Mouse (Mus musculus): Measurements from ENCODE around the gene Evi5l. TPM values are rescaled to one million over a fixed set of nuclear protein-coding genes. Genes with fewer than 3 reads are reported as not detected.

The Evi5l gene
- total RNA-seq, 1 experiment from 2014 or later, result 3.0 TPM

DNA sequence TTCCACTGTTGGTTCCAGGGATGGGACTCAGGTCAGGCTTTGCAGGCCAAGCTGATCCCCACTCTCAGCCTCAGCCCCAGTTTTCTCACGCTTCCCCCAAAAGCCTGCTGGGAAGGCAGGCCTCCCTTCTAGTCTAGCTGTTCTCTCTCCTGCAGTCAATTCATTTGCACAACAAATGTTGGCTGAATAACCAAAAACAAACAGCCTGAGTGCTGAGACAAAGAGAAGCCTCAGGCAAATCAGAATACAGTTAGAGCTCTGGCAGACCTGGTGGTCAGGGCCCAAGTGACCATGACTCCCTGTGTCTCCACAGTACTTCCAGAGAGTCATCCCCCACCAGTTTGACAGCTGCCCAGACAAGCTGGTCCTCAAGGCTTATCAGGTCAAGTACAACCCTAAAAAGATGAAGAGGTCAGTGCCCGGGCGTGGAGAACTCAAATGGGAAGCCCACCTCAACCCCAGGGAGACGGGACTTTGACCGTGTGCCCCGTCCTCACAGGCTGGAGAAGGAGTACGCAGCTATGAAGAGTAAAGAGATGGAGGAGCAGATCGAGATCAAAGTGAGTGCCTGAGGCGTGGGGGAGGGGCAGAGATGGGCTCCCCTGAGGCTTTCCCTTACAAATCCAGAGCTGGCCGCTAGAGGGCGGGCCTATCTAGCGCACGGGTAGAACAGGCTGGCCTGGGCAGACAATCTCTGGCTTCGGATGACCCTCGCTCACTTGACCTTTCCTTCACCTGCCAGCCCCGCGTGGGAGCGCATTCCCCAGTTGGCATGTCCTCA lies 26.6 kb downstream of the Evi5l start:
- ATAC-seq (replicated peaks; ENCODE audit: insufficient number of reproducible peaks, low FRiP score, low TSS enrichment, poor library complexity, severe bottlenecking), result peak; percentile 79

DNA sequence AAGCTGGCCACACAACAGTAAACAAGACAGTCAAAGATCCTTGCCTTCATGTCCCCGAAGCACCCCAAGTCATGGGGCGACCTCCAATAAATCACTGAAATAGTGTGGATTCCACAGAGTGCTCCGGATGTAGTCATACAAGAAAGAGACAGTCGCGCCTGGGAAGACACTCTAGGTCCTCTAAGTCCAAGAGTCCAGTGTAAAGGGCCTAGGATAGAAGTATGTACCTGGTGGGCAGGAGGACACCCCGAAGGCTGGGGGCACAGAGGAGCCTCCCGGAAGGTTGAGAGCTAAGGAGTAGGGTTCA lies 27.2 kb downstream of the Evi5l start:
- ATAC-seq (replicated peaks; ENCODE audit: insufficient number of reproducible peaks, low FRiP score, low TSS enrichment, poor library complexity, severe bottlenecking), result no peak

DNA sequence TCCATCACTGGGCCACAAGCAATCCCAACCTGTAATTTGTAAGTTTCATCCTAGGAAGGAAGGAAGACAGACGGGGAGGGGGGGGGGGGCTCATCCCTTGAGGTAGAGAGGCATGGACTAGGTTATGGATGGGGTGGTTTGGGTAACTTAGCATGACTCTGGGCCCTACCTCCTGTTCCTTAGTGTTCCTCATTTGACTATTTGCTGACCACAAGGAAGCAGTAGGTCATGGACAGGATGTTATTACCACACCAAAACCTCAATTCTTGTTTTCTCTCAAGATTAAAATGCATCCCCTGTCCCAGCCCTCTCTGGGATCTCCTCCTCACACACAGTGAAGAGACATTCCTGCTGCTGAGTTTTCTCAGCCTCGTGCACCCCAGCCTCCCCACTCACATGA lies 35.0 kb downstream of the Evi5l start:
- ATAC-seq (replicated peaks; ENCODE audit: insufficient number of reproducible peaks, low FRiP score, low TSS enrichment, poor library complexity, severe bottlenecking), result no peak; the same call in 1 of the 2 replicates

DNA sequence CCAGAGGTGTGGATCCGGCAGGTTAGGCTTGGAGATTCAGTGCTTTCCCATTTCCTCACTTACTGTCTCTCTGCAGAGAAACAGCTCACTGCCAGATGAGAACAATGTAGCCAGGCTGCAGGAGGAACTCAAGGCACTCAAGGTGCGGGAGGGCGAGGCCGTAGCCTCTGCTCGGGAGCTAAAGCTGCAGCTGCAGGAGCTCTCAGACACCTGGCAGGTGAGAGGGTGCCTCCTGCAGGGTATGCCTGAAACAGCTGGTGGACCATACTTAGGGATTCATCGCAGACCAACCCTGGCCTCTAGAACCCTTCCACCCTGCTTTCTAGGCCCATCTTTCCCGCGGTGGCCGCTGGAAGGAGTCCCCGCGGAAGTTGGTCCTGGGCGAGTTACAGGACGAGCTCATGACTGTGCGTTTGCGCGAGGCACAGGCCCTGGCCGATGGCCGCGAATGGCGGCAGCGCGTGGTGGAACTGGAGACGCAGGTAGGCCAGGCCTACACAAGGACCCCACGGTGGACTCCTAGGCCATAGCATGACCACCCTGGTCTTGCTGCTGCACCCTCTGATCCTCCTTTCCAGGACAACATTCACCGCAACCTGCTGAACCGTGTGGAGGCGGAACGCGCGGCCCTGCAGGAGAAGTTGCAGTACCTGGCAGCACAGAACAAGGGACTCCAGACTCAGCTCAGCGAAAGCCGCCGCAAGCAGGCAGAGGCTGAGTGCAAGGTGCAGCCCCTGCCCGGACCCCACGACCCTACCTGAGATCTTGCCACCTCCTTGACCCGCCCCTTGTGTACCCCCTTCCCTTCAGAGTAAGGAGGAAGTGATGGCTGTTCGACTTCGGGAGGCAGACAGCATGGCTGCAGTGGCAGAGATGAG lies 39.1 kb downstream of the Evi5l start:
- ATAC-seq (replicated peaks; ENCODE audit: insufficient number of reproducible peaks, low FRiP score, low TSS enrichment, poor library complexity, severe bottlenecking), result no peak

DNA sequence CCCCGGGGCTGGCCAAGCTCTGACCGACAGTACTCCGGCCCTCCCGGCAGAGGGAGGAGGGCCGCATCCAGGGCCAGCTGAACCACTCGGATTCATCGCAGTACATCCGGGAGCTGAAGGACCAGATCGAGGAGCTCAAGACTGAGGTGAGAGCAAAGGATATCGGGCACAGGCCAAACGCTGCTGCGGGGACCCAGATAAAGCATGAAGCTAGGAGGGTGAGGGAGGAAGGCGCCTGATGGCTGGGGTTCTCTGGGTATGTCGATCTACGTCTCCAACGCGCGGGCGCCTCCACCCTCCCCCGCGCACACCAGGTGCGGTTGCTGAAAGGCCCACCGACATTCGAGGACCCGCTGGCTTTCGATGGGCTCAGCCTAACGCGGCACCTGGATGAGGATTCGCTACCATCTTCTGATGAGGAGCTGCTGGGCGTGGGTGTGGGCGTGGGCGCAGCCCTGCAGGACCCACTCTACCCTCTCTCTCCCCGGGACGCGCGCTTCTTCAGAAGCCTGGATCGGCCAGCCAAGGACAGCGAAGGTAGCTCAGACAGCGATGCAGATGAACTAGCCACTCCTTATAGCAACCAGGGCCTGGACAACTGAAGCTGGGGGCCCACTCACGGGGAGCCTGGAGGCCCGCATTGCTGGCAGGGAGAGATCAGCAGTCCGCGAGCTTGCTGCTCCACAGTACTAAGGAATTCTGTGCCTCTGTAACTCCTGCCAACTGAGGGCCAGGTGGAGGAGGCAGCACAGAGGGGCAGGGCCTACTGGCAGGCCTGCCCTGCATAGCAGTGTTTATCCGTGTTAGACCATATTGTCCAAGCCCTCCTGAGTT lies 40.0 kb downstream of the Evi5l start:
- ATAC-seq (replicated peaks; ENCODE audit: insufficient number of reproducible peaks, low FRiP score, low TSS enrichment, poor library complexity, severe bottlenecking), result no peak

DNA sequence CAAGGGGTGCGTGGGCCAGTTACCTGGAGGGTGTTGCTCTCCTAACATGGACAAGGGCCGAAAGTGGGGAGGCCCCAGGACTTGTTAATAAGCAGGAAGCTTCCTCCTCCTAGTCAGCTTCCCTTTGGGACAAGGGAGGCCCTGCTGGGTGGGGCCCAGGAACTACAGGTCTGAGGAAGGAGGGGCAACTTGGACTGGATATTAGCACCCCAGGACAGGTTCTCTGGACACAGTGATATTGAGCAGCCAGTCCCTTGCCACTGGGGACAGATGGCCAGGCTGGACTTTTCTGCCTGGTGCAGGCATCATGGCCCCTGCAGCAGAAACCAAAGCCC lies 40.6 kb downstream of the Evi5l start:
- ATAC-seq (replicated peaks; ENCODE audit: insufficient number of reproducible peaks, low FRiP score, low TSS enrichment, poor library complexity, severe bottlenecking), result no peak

DNA sequence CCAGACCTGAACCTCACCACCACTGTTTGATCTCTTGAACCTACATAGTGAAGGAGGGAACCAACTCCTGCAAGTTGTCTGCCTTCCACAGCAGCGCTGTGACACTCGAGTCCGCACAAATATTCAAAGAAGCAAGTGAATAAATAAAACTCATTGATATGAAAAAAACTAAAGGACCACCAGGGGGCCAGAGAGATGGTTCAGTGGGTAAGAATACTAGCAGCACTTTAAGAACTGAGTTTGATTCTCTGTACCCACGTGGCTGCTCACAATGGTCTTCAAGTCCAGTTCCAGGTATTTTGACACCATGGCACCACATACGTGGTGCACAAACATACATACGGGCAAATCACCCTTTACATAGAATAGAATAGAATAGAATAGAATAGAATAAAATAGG lies 44.7 kb downstream of the Evi5l start:
- ATAC-seq (replicated peaks; ENCODE audit: insufficient number of reproducible peaks, low FRiP score, low TSS enrichment, poor library complexity, severe bottlenecking), result no peak

DNA sequence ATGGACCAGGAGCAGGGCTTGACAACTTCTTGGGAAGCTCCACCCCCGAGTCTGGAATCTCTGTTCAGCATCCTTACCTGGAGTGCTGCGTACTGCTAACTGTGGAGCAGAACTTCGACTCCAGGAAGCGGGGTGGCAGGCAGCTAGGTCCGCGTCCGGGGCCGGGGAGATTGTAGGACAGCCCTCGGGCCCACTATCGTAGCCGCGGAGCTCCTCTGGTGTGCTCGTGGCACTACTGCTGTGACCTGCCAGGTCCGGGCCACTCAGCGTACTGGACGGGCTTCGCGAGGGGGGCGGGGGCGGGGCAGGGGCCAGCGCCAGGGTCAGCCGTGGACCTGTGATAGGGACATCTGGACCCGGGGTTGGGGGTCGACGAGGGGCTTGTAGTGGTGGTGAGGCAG lies 46.4 kb downstream of the Evi5l start:
- no peak for ATAC-seq (replicated peaks; ENCODE audit: insufficient number of reproducible peaks, low FRiP score, low TSS enrichment, poor library complexity, severe bottlenecking)

DNA sequence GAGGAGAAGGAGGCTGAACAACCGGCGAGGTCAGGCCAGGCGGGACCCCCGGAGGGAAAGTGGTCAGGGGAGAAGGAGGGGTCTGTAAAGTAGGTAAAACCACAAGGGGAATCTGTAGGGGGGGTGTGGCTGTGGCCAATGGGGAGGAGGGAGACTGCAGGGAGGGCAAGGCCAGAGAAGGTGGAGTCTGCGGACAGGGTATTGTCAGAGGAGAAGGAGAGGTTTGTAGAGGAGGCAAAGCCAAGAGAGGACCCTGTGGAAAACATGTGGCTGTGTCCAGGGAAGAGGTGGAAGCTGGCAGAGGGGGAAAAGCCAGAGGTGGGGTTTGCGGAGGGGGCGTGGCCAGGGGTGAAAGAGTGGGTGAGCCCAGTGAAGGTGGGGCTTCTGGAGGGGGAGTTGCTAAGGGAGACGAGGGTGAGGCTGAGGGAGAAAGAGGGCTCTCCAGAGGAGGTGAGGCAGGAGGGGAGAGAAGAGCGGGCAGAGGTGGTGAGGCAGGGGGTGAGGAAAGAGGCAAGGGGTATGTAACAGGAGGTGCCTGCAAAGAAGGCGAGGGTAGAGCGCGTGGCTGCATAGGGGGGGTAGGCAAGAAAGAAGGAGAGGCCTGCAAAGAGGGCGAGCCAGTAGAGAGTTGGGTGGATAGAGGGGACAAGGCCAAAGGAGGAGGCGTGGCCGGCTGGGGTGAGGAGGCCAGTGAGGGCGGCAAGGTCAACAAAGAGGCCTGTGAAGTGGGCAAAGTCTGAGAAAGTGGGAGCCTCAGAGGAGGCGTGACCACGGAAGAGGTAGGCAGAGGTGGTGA lies 47.0 kb downstream of the Evi5l start:
- ATAC-seq (replicated peaks; ENCODE audit: insufficient number of reproducible peaks, low FRiP score, low TSS enrichment, poor library complexity, severe bottlenecking), result peak; percentile 18; the same call in 1 of the 2 replicates

DNA sequence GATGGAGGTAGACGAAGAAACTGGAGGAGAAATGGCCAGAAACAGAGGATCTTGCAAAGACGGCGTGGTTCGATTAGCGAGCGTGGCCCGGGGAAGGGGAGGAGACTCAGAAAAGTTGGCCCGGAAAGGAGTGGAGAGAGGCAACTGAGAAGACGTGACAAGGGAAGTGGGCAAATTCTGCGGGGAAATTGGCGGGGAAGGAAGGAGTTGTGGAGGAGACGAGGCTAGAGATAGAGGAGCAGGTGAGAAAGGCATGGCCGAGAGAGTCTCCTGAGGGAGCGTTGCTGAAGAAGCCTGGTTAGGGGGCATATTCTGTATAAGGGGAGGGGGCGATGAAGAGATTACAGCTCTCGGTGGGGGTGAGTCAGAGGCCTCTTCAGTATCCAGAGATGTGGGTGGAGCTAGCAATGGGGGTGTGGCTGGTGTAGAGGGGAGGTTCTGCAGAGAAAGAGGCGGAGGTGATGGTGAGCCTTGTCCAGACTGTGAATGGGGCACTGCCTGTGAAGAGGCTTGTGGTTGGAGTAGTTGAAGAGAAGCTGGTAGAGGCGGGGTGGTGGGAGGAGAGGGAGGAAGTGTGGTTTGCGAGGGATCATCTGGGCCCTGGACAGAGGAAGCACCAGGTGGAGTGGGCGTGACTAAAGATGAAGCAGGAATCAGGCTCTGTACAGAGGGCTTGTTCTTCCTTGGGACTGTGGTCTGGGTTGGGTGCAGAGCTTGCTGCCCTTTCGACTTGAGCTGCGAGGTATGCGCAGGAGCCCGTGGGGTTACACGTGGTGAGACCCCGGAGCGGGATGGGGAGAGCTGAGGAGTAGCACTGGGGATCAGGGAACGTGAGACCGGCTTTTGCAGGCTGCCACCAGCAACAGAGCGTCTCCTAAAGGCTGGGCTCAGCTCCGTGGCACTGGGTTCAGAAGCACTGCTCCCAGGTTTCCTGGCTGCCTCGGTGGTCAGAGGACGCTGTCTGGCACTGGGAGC lies 47.9 kb downstream of the Evi5l start:
- peak; percentile 86 for ATAC-seq (replicated peaks; ENCODE audit: insufficient number of reproducible peaks, low FRiP score, low TSS enrichment, poor library complexity, severe bottlenecking)

DNA sequence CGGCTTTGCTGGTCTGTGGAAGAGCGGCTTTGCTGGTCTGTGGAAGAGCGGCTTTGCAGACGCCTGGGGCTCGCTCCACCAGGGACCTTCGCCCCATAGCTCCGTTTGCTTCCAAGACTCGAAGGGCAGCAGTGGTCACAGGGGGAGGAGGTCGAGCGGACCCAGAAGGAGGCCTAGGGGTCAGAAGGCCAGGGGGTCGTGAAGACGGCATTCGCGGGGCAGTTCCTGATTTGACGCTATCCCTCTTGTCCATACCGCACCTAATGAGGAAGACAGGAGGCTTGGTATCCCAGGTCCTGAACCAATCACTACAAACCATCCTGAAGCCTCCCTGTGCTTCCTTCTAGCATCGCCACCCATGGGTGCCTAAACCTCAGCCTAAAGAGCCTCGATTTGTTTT lies 49.9 kb downstream of the Evi5l start:
- no peak for ATAC-seq (replicated peaks; ENCODE audit: insufficient number of reproducible peaks, low FRiP score, low TSS enrichment, poor library complexity, severe bottlenecking)

DNA sequence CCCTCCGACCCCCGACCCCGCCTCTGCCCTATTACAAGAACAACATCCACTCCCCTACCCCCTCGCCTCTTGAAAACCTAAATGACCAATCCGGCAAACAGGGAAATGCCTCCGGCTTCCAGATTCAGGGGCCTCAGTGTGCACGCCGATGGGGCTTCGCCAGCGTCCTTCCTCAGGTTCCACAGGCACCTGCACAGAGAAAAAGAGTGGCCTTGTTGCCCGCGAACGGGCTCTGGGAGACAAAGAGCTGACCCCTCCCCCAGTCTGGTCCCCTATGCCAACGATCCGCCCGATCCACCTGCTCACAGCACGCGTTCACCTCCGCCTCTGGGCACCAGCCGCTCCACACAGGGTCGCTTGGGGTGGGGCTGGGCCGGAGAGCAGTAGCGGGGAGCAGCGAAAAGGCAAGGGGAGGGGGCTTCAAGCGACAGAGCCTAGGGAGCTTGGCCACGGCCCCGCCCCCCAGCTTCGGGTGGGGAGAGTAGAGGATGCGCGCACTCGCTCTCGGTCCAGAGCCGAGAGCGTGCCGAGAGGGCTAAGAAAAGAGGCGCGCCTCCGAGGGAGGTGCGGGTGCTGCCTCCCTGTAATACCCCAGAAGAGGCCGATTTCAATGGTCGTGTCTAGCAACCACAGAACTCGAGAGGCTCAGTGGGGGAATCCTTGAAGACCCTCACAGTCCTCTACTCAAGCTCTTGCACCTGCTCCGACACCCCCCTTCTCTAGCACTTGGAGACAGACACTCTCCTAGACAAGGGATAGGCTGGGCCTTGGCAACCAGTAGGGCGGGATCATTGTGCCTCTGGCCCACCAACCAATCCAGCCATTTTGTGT lies 50.6 kb downstream of the Evi5l start, which contains the start of gene Prr36:
Gene Prr36 (minus strand): TSS at position 669 of the 831 bp plus-strand sequence.
- no peak for ATAC-seq (replicated peaks; ENCODE audit: insufficient number of reproducible peaks, low FRiP score, low TSS enrichment, poor library complexity, severe bottlenecking)

DNA sequence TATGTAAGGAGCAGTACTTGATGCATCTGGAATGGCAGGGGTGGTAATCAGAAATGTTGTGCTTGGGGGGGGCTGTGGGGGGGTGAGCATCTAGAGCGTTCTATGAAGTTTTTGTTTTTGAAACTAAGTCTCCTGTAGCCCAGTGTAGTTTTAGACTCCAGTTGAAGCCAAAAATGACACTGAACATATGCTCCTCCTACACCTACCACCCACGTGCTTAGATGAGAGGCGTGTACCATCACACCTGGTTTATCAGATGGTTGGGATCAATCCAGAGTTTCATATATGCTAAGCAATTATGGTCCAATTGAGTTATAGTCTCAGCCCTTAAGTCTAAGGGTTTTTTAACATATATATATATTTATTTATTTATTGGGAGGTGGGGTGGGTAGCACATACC lies 53.2 kb downstream of the Evi5l start:
- ATAC-seq (replicated peaks; ENCODE audit: insufficient number of reproducible peaks, low FRiP score, low TSS enrichment, poor library complexity, severe bottlenecking), result no peak

DNA sequence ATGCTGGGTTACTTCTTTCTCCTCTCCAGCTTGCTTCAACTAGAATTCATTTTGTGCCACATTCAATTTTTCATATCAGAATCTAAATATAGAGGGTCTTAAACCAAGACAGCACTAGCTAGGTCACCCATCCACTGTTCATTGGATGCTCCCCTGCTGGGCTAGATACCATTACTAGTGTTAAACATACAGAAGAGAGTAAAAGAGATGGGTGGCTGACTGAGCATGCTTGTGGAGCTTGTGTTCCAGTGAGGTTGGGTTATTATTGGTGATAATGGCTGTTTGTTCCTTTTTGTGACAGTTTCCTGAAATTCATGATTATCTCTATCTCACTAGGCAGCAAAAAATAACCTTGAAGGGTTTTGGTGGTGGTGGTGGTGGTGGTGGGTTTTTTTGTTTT lies 55.7 kb downstream of the Evi5l start:
- ATAC-seq (replicated peaks; ENCODE audit: insufficient number of reproducible peaks, low FRiP score, low TSS enrichment, poor library complexity, severe bottlenecking), result no peak

DNA sequence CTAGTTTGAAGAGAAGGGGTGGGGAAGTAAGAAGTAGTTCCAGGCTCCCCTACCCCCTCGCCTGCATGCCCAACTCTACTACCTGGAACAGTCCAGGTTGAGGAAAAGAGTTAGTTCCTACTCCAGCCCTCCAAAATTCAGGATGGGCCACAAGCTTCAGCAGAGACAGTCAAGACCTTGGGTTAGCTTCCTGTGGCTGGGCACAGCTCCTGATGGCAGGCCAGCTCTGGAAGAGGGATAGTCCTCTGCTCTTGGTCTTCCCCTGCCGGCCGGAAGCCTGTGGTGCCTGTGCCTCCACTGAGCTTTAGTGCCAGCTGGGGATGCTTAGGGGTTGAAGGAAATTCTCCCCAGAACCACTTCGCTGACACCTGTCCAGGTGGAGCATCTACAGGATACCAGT lies 60.0 kb downstream of the Evi5l start:
- ATAC-seq (replicated peaks; ENCODE audit: insufficient number of reproducible peaks, low FRiP score, low TSS enrichment, poor library complexity, severe bottlenecking), result no peak

DNA sequence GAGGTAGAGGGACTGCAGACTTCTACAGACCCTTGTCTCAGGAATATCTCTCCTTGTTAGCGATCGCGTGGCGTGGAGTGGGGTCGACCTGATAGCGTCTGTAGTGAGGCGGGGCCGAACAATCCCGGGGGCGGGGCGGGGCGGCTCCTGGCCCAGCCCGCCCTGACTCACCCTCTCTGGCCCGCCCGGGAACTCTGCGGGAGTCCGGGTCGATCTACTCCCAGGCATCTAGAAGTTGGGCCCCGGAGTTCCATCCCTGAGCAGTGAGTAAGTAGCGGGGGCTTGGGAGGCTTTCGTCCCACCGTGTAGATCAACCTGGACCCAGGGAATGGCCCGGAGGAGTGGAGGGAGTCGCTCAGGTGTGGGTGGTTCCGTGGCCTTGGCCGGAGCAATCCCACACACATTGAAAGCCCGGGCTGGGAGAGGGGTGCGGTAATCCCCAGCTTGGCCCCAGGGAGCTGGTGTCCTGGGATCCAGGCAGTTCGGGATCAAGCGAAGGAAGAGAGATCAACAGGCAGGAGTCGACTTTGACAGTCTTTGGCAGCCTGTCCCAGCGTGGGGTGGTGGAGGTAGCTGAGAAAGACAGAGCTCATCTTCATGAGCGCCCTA lies 60.5 kb downstream of the Evi5l start, which contains the start of gene Lrrc8e:
Gene Lrrc8e (plus strand): TSS at position 89 of the 609 bp plus-strand sequence.
- no peak for ATAC-seq (replicated peaks; ENCODE audit: insufficient number of reproducible peaks, low FRiP score, low TSS enrichment, poor library complexity, severe bottlenecking)

All from monocyte, adult 5-6 weeks (primary cell).